Mouse (Mus musculus) embryonic facial prominence, embryonic 15.5 days (tissue): Measurements from ENCODE around the gene St6galnac6. TPM values are rescaled to one million over a fixed set of nuclear protein-coding genes. Genes with fewer than 3 reads are reported as not detected.

Experiments used
- ATAC-seq: fragments of 200-750 bp; cut with Nextera tagmentation; 2 replicates; pipeline ENCODE4 v1.8.0; 2017; ENCODE audit warnings: low read depth, moderate TSS enrichment; ENCODE audit not compliant: insufficient number of reproducible peaks, low FRiP score, low TSS enrichment
- H3K27ac ChIP-seq: fragments of 300-500 bp; sonication (generic); replicated peaks from 2 replicates; pipeline ENCODE4 v1.5.1; 2015; ENCODE audit warnings: mild to moderate bottlenecking, inconsistent platforms
- H3K27me3 ChIP-seq: fragments of 300-500 bp; sonication (generic); 2 replicates; pipeline ENCODE4 v1.6.1; 2015; ENCODE audit warnings: inconsistent platforms
- H3K36me3 ChIP-seq: fragments of 300-500 bp; sonication (generic); 2 replicates; pipeline ENCODE4 v1.6.1; 2015; ENCODE audit warnings: mild to moderate bottlenecking, inconsistent platforms
- H3K4me1 ChIP-seq: fragments of 300-500 bp; sonication (generic); 2 replicates; pipeline ENCODE4 v1.6.1; 2015; ENCODE audit warnings: inconsistent platforms
- H3K4me2 ChIP-seq: fragments of 300-500 bp; sonication (generic); replicated peaks from 2 replicates; pipeline ENCODE4 v1.6.1; 2015; ENCODE audit warnings: mild to moderate bottlenecking, inconsistent platforms
- H3K4me3 ChIP-seq: fragments of 300-500 bp; sonication (generic); replicated peaks from 2 replicates; pipeline ENCODE4 v1.5.1; 2015; ENCODE audit warnings: mild to moderate bottlenecking, inconsistent platforms
- H3K9ac ChIP-seq: fragments of 300-500 bp; sonication (generic); 2 replicates; pipeline ENCODE4 v1.6.1; 2015; ENCODE audit warnings: inconsistent platforms
- H3K9me3 ChIP-seq: fragments of 300-500 bp; sonication (generic); replicated peaks from 2 replicates; pipeline ENCODE4 v1.6.1; 2016; ENCODE audit warnings: inconsistent platforms
- WGBS: fragments of 180-500 bp; shearing (Covaris S2); methylation state at CpG from one replicate; pipeline ENCODE4 v1.1.7; 2015; 5-methylcytosine and 5-hydroxymethylcytosine counted together
- polyA plus RNA-seq: library from polyadenylated mRNA; unstranded; fragments of >200 nt; fragmentation: Nextera tagmentation; extraction: Ambion mirVana; gene quantifications from 2 replicates; pipeline ENCODE4 v1.2.1, GENCODE M21; 2015

St6galnac6 gene
- polyA plus RNA-seq, 1 experiment from 2014 or later = 26.9 TPM

- under 1% methylated on average over 38 of the region's 38 CpGs for WGBS
- peak; percentile 92 for ATAC-seq
- Histone ChIP-seq H3K36me3 (0 out of 2 replicates have a peak, but pooled peaks cover 7% of the 10 kb centered on the region), H3K9me3 (no peaks in the 10 kb centered on the region), H3K4me1 (peaks cover 40% of the 10 kb centered on the region), H3K4me3 (peak within 1 kb of the TSS; percentile 64), H3K27me3 (peaks cover 9% of the 10 kb centered on the region; the same call in 1 of the 2 replicates), H3K4me2 (peak within 1 kb of the TSS; percentile 76), H3K27ac (peak within 1 kb of the TSS; percentile 65), H3K9ac (peak within 1 kb of the TSS; percentile 68)
Observed at GRCm38 (mm10) chr2:32586871-32587351, 12.6 kb upstream of the St6galnac6 start, which contains the start of gene St6galnac4. Gene St6galnac4, plus strand, starts transcription at chr2:32587095.

GRCm38 (mm10) chr2:32587731-32588321, 11.7 kb upstream of the St6galnac6 start:
- H3K27ac ChIP-seq = peak overlapping the region; percentile 65
- 0 out of 2 replicates have a peak, but pooled peaks cover 7% of the 10 kb centered on the region for H3K36me3 ChIP-seq
- ATAC-seq = no peak

GRCm38 (mm10) chr2:32589213-32589795, 10.2 kb upstream of the St6galnac6 start:
- no peak overlapping the region; the same call in 1 of the 2 replicates for H3K27ac ChIP-seq
- H3K4me3 ChIP-seq = no peak overlapping the region
- H3K9ac ChIP-seq = no peak overlapping the region
- WGBS = 62% methylated on average over 11 of the region's 11 CpGs
- no peak overlapping the region for H3K4me2 ChIP-seq
- no peak for ATAC-seq
- H3K4me1 ChIP-seq = peaks cover 34% of the 10 kb centered on the region
- peaks cover 18% of the 10 kb centered on the region for H3K36me3 ChIP-seq
- no peaks in the 10 kb centered on the region for H3K27me3 ChIP-seq
- H3K9me3 ChIP-seq = no peaks in the 10 kb centered on the region

More at GRCm38 (mm10) chr2:32587731-32588321, 11.7 kb upstream of the St6galnac6 start:
- Histone ChIP-seq H3K27me3 (peaks cover 4% of the 10 kb centered on the region; the same call in 1 of the 2 replicates), H3K4me3 (peak overlapping the region; percentile 64), H3K9ac (peak overlapping the region; percentile 68), H3K4me2 (peak overlapping the region; percentile 76), H3K9me3 (no peaks in the 10 kb centered on the region), H3K4me1 (peaks cover 40% of the 10 kb centered on the region)
- 25% methylated on average over 9 of the region's 9 CpGs for WGBS

GRCm38 (mm10) chr2:32590224-32590623, 9.3 kb upstream of the St6galnac6 start:
- no peak for ATAC-seq
- H3K9ac ChIP-seq = no peak overlapping the region
- H3K9me3 ChIP-seq = no peaks in the 10 kb centered on the region
- H3K4me3 ChIP-seq = no peak overlapping the region
- no peaks in the 10 kb centered on the region for H3K27me3 ChIP-seq
- peaks cover 34% of the 10 kb centered on the region for H3K4me1 ChIP-seq
- 78% methylated on average over 10 of the region's 10 CpGs for WGBS
- no peak overlapping the region for H3K4me2 ChIP-seq
- no peak overlapping the region for H3K27ac ChIP-seq
- peaks cover 26% of the 10 kb centered on the region for H3K36me3 ChIP-seq

- no peak overlapping the region for H3K27ac ChIP-seq
- no peaks in the 10 kb centered on the region for H3K27me3 ChIP-seq
- peaks cover 34% of the 10 kb centered on the region for H3K4me1 ChIP-seq
- H3K9me3 ChIP-seq = no peaks in the 10 kb centered on the region
- WGBS = 68% methylated on average over 6 of the region's 6 CpGs
- ATAC-seq = no peak
- H3K36me3 ChIP-seq = peaks cover 29% of the 10 kb centered on the region
- no peak overlapping the region for H3K4me3 ChIP-seq
- H3K4me2 ChIP-seq = no peak overlapping the region
- H3K9ac ChIP-seq = no peak overlapping the region
Observed at GRCm38 (mm10) chr2:32591249-32591648, 8.3 kb upstream of the St6galnac6 start.

- H3K27me3 ChIP-seq = no peaks in the 10 kb centered on the region
- peaks cover 6% of the 10 kb centered on the region for H3K4me1 ChIP-seq
- no peaks in the 10 kb centered on the region for H3K9me3 ChIP-seq
- H3K36me3 ChIP-seq = peaks cover 35% of the 10 kb centered on the region
- no peak overlapping the region for H3K4me3 ChIP-seq
- no peak for ATAC-seq
- H3K9ac ChIP-seq = no peak overlapping the region
- H3K27ac ChIP-seq = no peak overlapping the region
- H3K4me2 ChIP-seq = no peak overlapping the region
- WGBS = 90% methylated on average over 13 of the region's 13 CpGs
Observed at GRCm38 (mm10) chr2:32596725-32597124, 2.8 kb upstream of the St6galnac6 start.

- WGBS = 93% methylated on average over 5 of the region's 5 CpGs
- H3K9me3 ChIP-seq = no peaks in the 10 kb centered on the region
- no peak overlapping the region for H3K4me2 ChIP-seq
- no peak overlapping the region for H3K9ac ChIP-seq
- ATAC-seq = no peak
- H3K4me1 ChIP-seq = peaks cover 12% of the 10 kb centered on the region
- no peak overlapping the region for H3K4me3 ChIP-seq
- H3K27me3 ChIP-seq = no peaks in the 10 kb centered on the region
- peaks cover 35% of the 10 kb centered on the region for H3K36me3 ChIP-seq
- no peak overlapping the region for H3K27ac ChIP-seq
Observed at GRCm38 (mm10) chr2:32597248-32597647, 2.3 kb upstream of the St6galnac6 start.

- WGBS = 89% methylated on average over 5 of the region's 5 CpGs
- H3K36me3 ChIP-seq = peaks cover 35% of the 10 kb centered on the region
- ATAC-seq = no peak
- no peak overlapping the region for H3K27ac ChIP-seq
- no peak overlapping the region for H3K9ac ChIP-seq
- peaks cover 16% of the 10 kb centered on the region for H3K4me1 ChIP-seq
- H3K4me2 ChIP-seq = no peak overlapping the region
- H3K9me3 ChIP-seq = no peaks in the 10 kb centered on the region
- no peaks in the 10 kb centered on the region for H3K27me3 ChIP-seq
- H3K4me3 ChIP-seq = no peak overlapping the region
Observed at GRCm38 (mm10) chr2:32597699-32598098, 1.8 kb upstream of the St6galnac6 start.

- peaks cover 16% of the 10 kb centered on the region for H3K4me1 ChIP-seq
- no peaks in the 10 kb centered on the region for H3K9me3 ChIP-seq
- no peak overlapping the region for H3K4me2 ChIP-seq
- H3K9ac ChIP-seq = no peak overlapping the region
- ATAC-seq = no peak
- no peak overlapping the region for H3K27ac ChIP-seq
- no peaks in the 10 kb centered on the region for H3K27me3 ChIP-seq
- H3K36me3 ChIP-seq = peaks cover 32% of the 10 kb centered on the region
- H3K4me3 ChIP-seq = no peak overlapping the region
- WGBS = 86% methylated on average over 8 of the region's 8 CpGs
Observed at GRCm38 (mm10) chr2:32598506-32598905, 1.0 kb upstream of the St6galnac6 start.

GRCm38 (mm10) chr2:32601417-32602065, 2.0 kb downstream of the St6galnac6 start:
- WGBS = 24% methylated on average over 8 of the region's 8 CpGs
- H3K4me3 ChIP-seq = no peak overlapping the region
- no peaks in the 10 kb centered on the region for H3K9me3 ChIP-seq
- H3K27me3 ChIP-seq = no peaks in the 10 kb centered on the region
- H3K36me3 ChIP-seq = peaks cover 11% of the 10 kb centered on the region
- H3K9ac ChIP-seq = no peak overlapping the region
- ATAC-seq = 0 out of 2 replicates have a peak, but pooled peaks have one; percentile 7
- H3K4me1 ChIP-seq = peaks cover 16% of the 10 kb centered on the region
- H3K4me2 ChIP-seq = no peak overlapping the region
- peak overlapping the region; percentile 76; the same call in 1 of the 2 replicates for H3K27ac ChIP-seq

GRCm38 (mm10) chr2:32602600-32603054, 3.1 kb downstream of the St6galnac6 start:
- peak; percentile 63; the same call in 1 of the 2 replicates for ATAC-seq
- H3K27ac ChIP-seq = peak overlapping the region; percentile 76
- H3K4me3 ChIP-seq = peak overlapping the region; percentile 41
- H3K4me2 ChIP-seq = peak overlapping the region; percentile 57
- peaks cover 25% of the 10 kb centered on the region for H3K4me1 ChIP-seq
- no peaks in the 10 kb centered on the region for H3K27me3 ChIP-seq
- H3K36me3 ChIP-seq = 0 out of 2 replicates have a peak, but pooled peaks cover 2% of the 10 kb centered on the region
- under 1% methylated on average over 11 of the region's 11 CpGs for WGBS
- H3K9me3 ChIP-seq = no peaks in the 10 kb centered on the region
- no peak overlapping the region for H3K9ac ChIP-seq
